Mouse (Mus musculus) gastrocnemius, postnatal 25 days (tissue): ENCODE measurements at regions not wholly inside any gene's neighbourhood (a gene's known extent, or its start where the extent isn't known, plus 50 kb on each side); places are given as distances from the start of the nearest gene placed in this dataset.

Source experiments
- DNase-seq: peaks from one replicate; pipeline ENCODE4 v3.0.0; 2022

- DNase-seq, result no peak
Observed at GRCm38 (mm10) chr19:26261530-26261929, 343.3 kb upstream of the Smarca2 start.

- DNase-seq, result no peak
Observed at GRCm38 (mm10) chr19:26296360-26296759, 308.5 kb upstream of the Smarca2 start.

- DNase-seq, result no peak
Observed at GRCm38 (mm10) chr19:26308477-26309135, 296.2 kb upstream of the Smarca2 start.

GRCm38 (mm10) chr19:26318977-26319376, 285.9 kb upstream of the Smarca2 start:
- no peak for DNase-seq

GRCm38 (mm10) chr19:26323682-26324081, 281.2 kb upstream of the Smarca2 start:
- no peak for DNase-seq

- DNase-seq, result no peak
Observed at GRCm38 (mm10) chr19:26339120-26339519, 265.7 kb upstream of the Smarca2 start.

GRCm38 (mm10) chr19:26340155-26340554, 264.7 kb upstream of the Smarca2 start:
- DNase-seq, result no peak

GRCm38 (mm10) chr19:26355054-26355453, 249.8 kb upstream of the Smarca2 start:
- no peak for DNase-seq

- DNase-seq, result no peak
Observed at GRCm38 (mm10) chr19:26383961-26384381, 220.9 kb upstream of the Smarca2 start.

- DNase-seq, result no peak
Observed at GRCm38 (mm10) chr19:26386075-26386474, 218.8 kb upstream of the Smarca2 start.

- no peak for DNase-seq
Observed at GRCm38 (mm10) chr19:26412684-26413083, 192.2 kb upstream of the Smarca2 start.

GRCm38 (mm10) chr19:26414476-26415024, 190.3 kb upstream of the Smarca2 start:
- no peak for DNase-seq

- no peak for DNase-seq
Observed at GRCm38 (mm10) chr19:26419781-26420180, 185.1 kb upstream of the Smarca2 start.

- no peak for DNase-seq
Observed at GRCm38 (mm10) chr19:26439163-26439562, 165.7 kb upstream of the Smarca2 start.

GRCm38 (mm10) chr19:26445309-26445708, 159.5 kb upstream of the Smarca2 start:
- DNase-seq, result no peak

GRCm38 (mm10) chr19:26447427-26448023, 157.3 kb upstream of the Smarca2 start:
- DNase-seq, result no peak

- DNase-seq, result no peak
Observed at GRCm38 (mm10) chr19:26461712-26462111, 143.1 kb upstream of the Smarca2 start.

- DNase-seq, result no peak
Observed at GRCm38 (mm10) chr19:26465228-26465627, 139.6 kb upstream of the Smarca2 start.

- DNase-seq, result no peak
Observed at GRCm38 (mm10) chr19:26466244-26466643, 138.6 kb upstream of the Smarca2 start.

GRCm38 (mm10) chr19:26467179-26467651, 137.6 kb upstream of the Smarca2 start:
- no peak for DNase-seq

- no peak for DNase-seq
Observed at GRCm38 (mm10) chr19:26472659-26473058, 132.2 kb upstream of the Smarca2 start.

GRCm38 (mm10) chr19:26473211-26473610, 131.6 kb upstream of the Smarca2 start:
- DNase-seq, result no peak

GRCm38 (mm10) chr19:26475197-26475596, 129.7 kb upstream of the Smarca2 start:
- DNase-seq, result no peak

GRCm38 (mm10) chr19:26475754-26476153, 129.1 kb upstream of the Smarca2 start:
- no peak for DNase-seq
